Mouse (Mus musculus): ENCODE data around the gene Hist2h2aa2. TPM values are rescaled to one million over a fixed set of nuclear protein-coding genes. Genes with fewer than 3 reads are reported as not detected.

Gene Hist2h2aa2
- total RNA-seq, 1 experiment = 2,531 TPM

DNA sequence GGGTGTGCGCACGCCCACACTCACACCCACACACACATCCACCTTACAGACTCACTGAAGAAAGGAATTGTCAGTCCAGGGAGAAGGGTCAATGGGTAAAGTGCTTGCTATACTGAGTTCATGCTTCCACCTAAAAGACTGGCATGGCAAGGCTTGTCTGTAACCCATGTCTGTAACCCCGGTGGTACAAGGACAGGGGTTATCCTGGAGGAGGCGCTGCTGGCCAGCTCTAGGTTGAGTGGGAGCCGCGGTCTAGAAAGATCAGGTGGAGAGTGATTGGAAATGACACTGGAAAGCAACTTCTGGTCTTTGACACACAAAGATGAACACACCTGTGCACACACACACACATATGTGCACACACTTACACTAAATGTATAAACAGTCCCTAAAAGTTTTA lies 40.6 kb upstream of the Hist2h2aa2 start:
- no peak overlapping the region for H3K27ac ChIP-seq (ENCODE audit: insufficient read depth, low read depth, low read length, poor library complexity, severe bottlenecking)
- no peaks in the 10 kb centered on the region for H3K9me3 ChIP-seq (ENCODE audit: control insufficient read depth, insufficient read depth, low read depth, low read length)
- H3K9ac ChIP-seq (ENCODE audit: insufficient read depth, low read depth, low read length, poor library complexity, severe bottlenecking) = 0 out of 2 replicates have a peak overlapping the region, but pooled peaks have one; percentile 22
- TF ChIP-seq MAFK (IDR thresholded peaks at IDR 0.05; ENCODE audit: insufficient read depth, low read depth, low read length) (no peak), HCFC1 (IDR thresholded peaks at IDR 0.05; ENCODE audit: borderline replicate concordance, insufficient read depth, low read length) (no peak), ZC3H11A (IDR thresholded peaks at IDR 0.05; ENCODE audit: borderline replicate concordance, low read depth, low read length) (peak; percentile 32; the same call in 1 of the 2 replicates)
- in situ Hi-C loops (cut with MboI; ENCODE audit: low sequenced_read_pairs in 2 of 2, unreplicated experiment in 2 of 2) = loop anchor here in 1 of 2 experiments (5.0 kb wide), 1 partner anchor 152 kb away; no protein-coding TSS in a partner anchor
- H3K4me3 ChIP-seq (ENCODE audit: insufficient read depth in 1 of 2, low read depth in 1 of 2, low read length in 2 of 2, poor library complexity in 1 of 2, severe bottlenecking in 1 of 2) = no peak overlapping the region
- H3K36me3 ChIP-seq (ENCODE audit: control insufficient read depth, insufficient read depth, low read length, poor library complexity, severe bottlenecking) = no peaks in the 10 kb centered on the region
- peaks cover 0 to 7% of the 10 kb centered on the region in 2 experiments; a peak in 1 of 4 replicates for H3K4me1 ChIP-seq (ENCODE audit: control insufficient read depth in 2 of 2, insufficient read depth in 2 of 2, low read length in 2 of 2, poor library complexity in 1 of 2)
- DNase-seq (ENCODE audit: low read depth, low spot score) = no peak

DNA sequence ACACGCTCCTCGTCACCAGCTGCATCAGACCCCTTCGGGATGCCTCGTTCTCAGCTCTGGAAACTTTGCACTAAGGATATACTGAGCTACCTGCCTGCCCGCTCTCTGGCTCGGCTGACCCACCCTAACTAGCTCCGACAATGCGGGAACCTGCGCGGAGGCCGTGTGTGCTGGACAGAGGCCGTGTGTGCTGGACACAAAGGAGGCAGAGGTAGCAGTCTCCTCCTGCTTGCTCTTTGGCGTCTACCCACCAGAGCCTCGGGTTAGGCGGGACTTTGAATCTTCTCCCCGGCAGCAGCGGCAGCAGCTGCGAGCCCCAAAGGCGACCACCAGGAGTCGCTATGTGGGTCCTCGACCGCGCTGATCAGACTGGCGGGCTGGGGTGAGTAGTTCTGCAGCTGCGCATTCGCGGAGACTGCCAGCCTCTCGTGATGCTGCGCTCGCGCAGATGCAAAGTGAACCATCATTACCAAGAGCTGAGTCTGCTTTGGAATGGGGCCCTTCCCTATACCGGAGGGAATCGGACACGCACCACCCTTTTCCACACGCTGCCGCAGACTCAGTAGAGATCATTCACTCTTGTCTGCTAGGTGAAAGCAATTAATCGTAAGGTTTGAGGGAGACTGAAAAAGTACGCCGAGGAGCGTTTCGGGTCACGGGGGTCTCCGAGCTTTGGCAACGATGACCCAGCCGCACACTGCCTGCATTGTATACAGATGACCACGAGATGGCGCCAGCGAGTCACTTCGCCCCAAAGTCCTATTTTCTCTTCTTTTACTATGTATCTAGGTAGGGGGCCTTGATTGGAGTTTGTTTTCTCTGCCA lies 37.9 kb upstream of the Hist2h2aa2 start:
- peak; percentile 79 for DNase-seq (ENCODE audit: low read depth, low spot score)
- Histone ChIP-seq H3K9ac (ENCODE audit: insufficient read depth, low read depth, low read length, poor library complexity, severe bottlenecking) (peak overlapping the region; percentile 84), H3K27ac (ENCODE audit: insufficient read depth, low read depth, low read length, poor library complexity, severe bottlenecking) (peak overlapping the region; percentile 77), H3K9me3 (ENCODE audit: control insufficient read depth, insufficient read depth, low read depth, low read length) (no peaks in the 10 kb centered on the region), H3K36me3 (ENCODE audit: control insufficient read depth, insufficient read depth, low read length, poor library complexity, severe bottlenecking) (no peaks in the 10 kb centered on the region), H3K4me1 (ENCODE audit: control insufficient read depth in 2 of 2, insufficient read depth in 2 of 2, low read length in 2 of 2, poor library complexity in 1 of 2) (peaks cover 0 to 2% of the 10 kb centered on the region in 2 experiments; a peak in 2 of 4 replicates), H3K4me3 (ENCODE audit: insufficient read depth in 1 of 2, low read depth in 1 of 2, low read length in 2 of 2, poor library complexity in 1 of 2, severe bottlenecking in 1 of 2) (peak overlapping the region; percentile 71 to 80)
- in situ Hi-C loops (cut with MboI; ENCODE audit: low sequenced_read_pairs in 2 of 2, unreplicated experiment in 2 of 2) = no loop called here
- TF ChIP-seq HCFC1 (IDR thresholded peaks at IDR 0.05; ENCODE audit: borderline replicate concordance, insufficient read depth, low read length) (peak; percentile 39; the same call in 1 of the 2 replicates), MAFK (IDR thresholded peaks at IDR 0.05; ENCODE audit: insufficient read depth, low read depth, low read length) (no peak), ZC3H11A (IDR thresholded peaks at IDR 0.05; ENCODE audit: borderline replicate concordance, low read depth, low read length) (0 out of 2 replicates have a peak, but pooled peaks have one; percentile 30)

DNA sequence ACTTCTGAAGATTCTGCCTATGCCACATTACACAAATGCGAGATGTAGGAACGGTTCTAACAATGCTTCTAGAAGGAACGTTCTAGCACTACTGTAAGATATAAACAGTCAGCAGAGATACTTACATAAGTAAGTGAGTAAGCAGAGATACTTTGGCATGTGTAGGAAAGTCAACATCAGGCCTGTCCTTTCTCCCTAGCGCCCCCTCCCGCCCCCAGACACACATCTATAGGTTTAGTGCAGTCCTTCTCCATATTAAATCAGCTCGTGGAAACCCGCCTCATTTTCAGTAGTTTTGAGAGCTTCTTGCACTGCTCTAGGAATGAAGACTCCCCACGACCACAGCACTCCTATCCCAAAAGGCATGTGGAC lies 37.3 kb upstream of the Hist2h2aa2 start:
- no peak for TF ChIP-seq ZNF384 (IDR thresholded peaks at IDR 0.05; ENCODE audit: low read depth, low read length)
- peak; percentile 26; the same call in 1 of the 2 replicates for TF ChIP-seq ZC3H11A (IDR thresholded peaks at IDR 0.05; ENCODE audit: borderline replicate concordance, low read depth, low read length)
- no peaks in the 10 kb centered on the region for H3K9me3 ChIP-seq (ENCODE audit: control insufficient read depth, insufficient read depth, low read depth, low read length)
- in situ Hi-C loops (cut with MboI; ENCODE audit: low sequenced_read_pairs in 2 of 2, unreplicated experiment in 2 of 2) = no loop called here
- no peaks in the 10 kb centered on the region for H3K36me3 ChIP-seq (ENCODE audit: control insufficient read depth, insufficient read depth, low read length, poor library complexity, severe bottlenecking)
- peak overlapping the region; percentile 83 for H3K9ac ChIP-seq (ENCODE audit: insufficient read depth, low read depth, low read length, poor library complexity, severe bottlenecking)
- H3K4me3 ChIP-seq (ENCODE audit: insufficient read depth in 1 of 2, low read depth in 1 of 2, low read length in 2 of 2, poor library complexity in 1 of 2, severe bottlenecking in 1 of 2) = peak overlapping the region; percentile 71 to 80
- no peak overlapping the region for H3K27ac ChIP-seq (ENCODE audit: insufficient read depth, low read depth, low read length, poor library complexity, severe bottlenecking)
- H3K4me1 ChIP-seq (ENCODE audit: control insufficient read depth in 2 of 2, insufficient read depth in 2 of 2, low read length in 2 of 2, poor library complexity in 1 of 2) = peaks cover 0 to 2% of the 10 kb centered on the region in 2 experiments; a peak in 2 of 4 replicates
- peak; percentile 39 for DNase-seq (ENCODE audit: low read depth, low spot score)

DNA sequence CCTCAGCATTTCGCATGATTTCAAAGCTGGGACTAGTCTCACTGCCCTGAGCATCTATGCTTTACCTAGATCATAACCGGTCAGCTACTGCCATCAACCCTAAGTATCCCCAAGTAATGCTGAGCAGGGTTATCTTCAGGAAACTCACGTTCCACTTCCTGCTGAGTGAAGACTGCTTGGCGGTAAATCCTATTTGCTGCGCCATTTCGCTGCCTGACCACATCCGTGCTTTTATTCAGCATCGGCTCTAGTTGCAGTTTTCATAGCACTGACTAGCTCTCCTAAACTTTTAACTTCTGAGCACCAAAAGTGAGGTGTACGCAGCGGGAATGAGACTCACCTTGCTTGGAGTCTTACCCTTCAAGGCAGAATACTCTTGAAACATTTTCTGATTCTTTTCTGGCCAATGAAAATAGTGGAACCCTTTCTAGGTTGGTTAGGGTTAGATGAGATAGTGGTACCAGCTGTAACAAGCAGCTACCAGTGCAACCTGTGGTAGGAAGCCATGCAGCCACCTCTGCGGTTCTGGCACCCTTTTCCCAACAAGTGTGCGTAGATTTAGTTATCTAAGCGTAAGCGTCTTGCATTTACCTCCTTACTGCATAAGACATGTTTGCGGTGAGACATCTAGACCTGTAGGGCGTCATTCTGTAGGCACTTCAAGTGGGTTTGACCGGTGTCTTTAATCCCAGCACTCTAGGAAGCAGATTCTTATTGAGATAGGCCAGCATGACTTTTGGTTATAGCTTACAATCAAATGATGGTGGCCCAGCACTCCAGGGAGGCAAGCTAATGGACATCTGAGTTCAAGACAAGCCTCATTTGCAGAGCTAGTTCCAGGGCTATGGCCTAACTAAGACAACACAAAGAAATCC lies 33.8 kb upstream of the Hist2h2aa2 start:
- DNase-seq (ENCODE audit: low read depth, low spot score) = no peak
- peak; percentile 16; the same call in 1 of the 2 replicates for TF ChIP-seq CHD2 (IDR thresholded peaks at IDR 0.05; ENCODE audit: low read depth, low read length)
- no peak for TF ChIP-seq ZC3H11A (IDR thresholded peaks at IDR 0.05; ENCODE audit: borderline replicate concordance, low read depth, low read length)
- H3K4me1 ChIP-seq (ENCODE audit: control insufficient read depth in 2 of 2, insufficient read depth in 2 of 2, low read length in 2 of 2, poor library complexity in 1 of 2) = peaks cover 0 to 3% of the 10 kb centered on the region in 2 experiments; a peak in 2 of 4 replicates
- H3K27ac ChIP-seq (ENCODE audit: insufficient read depth, low read depth, low read length, poor library complexity, severe bottlenecking) = peak overlapping the region; percentile 64; the same call in 1 of the 2 replicates
- in situ Hi-C loops (cut with MboI; ENCODE audit: low sequenced_read_pairs in 2 of 2, unreplicated experiment in 2 of 2) = no loop called here
- H3K4me3 ChIP-seq (ENCODE audit: insufficient read depth in 1 of 2, low read depth in 1 of 2, low read length in 2 of 2, poor library complexity in 1 of 2, severe bottlenecking in 1 of 2) = peak overlapping the region; percentile 70 to 73
- no peaks in the 10 kb centered on the region for H3K36me3 ChIP-seq (ENCODE audit: control insufficient read depth, insufficient read depth, low read length, poor library complexity, severe bottlenecking)
- no peaks in the 10 kb centered on the region for H3K9me3 ChIP-seq (ENCODE audit: control insufficient read depth, insufficient read depth, low read depth, low read length)
- peak overlapping the region; percentile 68 for H3K9ac ChIP-seq (ENCODE audit: insufficient read depth, low read depth, low read length, poor library complexity, severe bottlenecking)

Measured in ES-E14 (cell line).